Mouse (Mus musculus): ENCODE measurements around the gene Nfkb1. TPM values are rescaled to one million over a fixed set of nuclear protein-coding genes. Genes with fewer than 3 reads are reported as not detected.
A peak's percentile ranks its signal among the peaks of the same experiment; 100 is the strongest.

Gene Nfkb1
- polyA plus RNA-seq, 1 experiment from 2014 or later = 18.9 TPM

GRCm38 (mm10) chr3:135713016-135713950, 21.9 kb upstream of the Nfkb1 start:
- no peaks in the 10 kb centered on the region for H3K27me3 ChIP-seq (ENCODE audit: control insufficient read depth, insufficient read depth, low read length)

DNA sequence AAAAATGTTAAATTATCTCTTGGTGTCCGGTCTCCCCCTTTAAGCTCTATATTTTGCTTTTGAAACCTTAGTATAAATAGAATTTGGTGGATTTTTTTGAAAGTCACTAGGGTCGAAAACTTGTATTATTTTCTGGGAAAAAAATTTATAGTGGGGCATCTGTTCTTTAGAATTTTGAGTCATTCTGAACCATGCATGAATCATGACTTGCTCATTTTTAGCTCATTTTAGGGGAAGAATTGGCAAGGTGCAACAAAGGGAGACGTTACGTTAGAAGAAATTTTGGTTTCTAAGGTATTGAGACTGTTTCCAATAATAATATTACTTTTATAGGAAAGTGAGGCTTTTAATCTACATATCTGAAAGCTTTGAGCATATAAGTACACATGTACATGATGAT, 20.3 kb upstream of the Nfkb1 start:
- H3K27ac ChIP-seq (replicated peaks; ENCODE audit: low read depth, low read length) = no peak overlapping the region
- 88% methylated on average over 4 of the region's 4 CpGs for WGBS
- H3K4me2 ChIP-seq (ENCODE audit: low read depth, low read length) = no peak overlapping the region
- no peak overlapping the region for H3K4me3 ChIP-seq (ENCODE audit: low read depth, low read length)
- H3K27me3 ChIP-seq (ENCODE audit: control insufficient read depth, insufficient read depth, low read length) = no peaks in the 10 kb centered on the region
- no peaks in the 10 kb centered on the region for H3K36me3 ChIP-seq (replicated peaks; ENCODE audit: control insufficient read depth, insufficient read depth, low read depth, low read length)
- no peaks in the 10 kb centered on the region for H3K4me1 ChIP-seq (ENCODE audit: control insufficient read depth, insufficient read depth, low read length)
- no peaks in the 10 kb centered on the region for H3K9me3 ChIP-seq (replicated peaks; ENCODE audit: control insufficient read depth, low read length)
- ATAC-seq (replicated peaks; ENCODE audit: insufficient number of reproducible peaks, low FRiP score, low TSS enrichment, low read depth) = no peak
- no peak overlapping the region for H3K9ac ChIP-seq (replicated peaks; ENCODE audit: low read length)
- no peak for DNase-seq (ENCODE audit: low spot score)

More at GRCm38 (mm10) chr3:135713016-135713950, 21.9 kb upstream of the Nfkb1 start:
- Histone ChIP-seq H3K4me2 (ENCODE audit: low read depth, low read length) (no peak overlapping the region), H3K9me3 (replicated peaks; ENCODE audit: control insufficient read depth, low read length) (no peaks in the 10 kb centered on the region), H3K4me1 (ENCODE audit: control insufficient read depth, insufficient read depth, low read length) (no peaks in the 10 kb centered on the region), H3K36me3 (replicated peaks; ENCODE audit: control insufficient read depth, insufficient read depth, low read depth, low read length) (no peaks in the 10 kb centered on the region), H3K4me3 (ENCODE audit: low read depth, low read length) (no peak overlapping the region), H3K27ac (replicated peaks; ENCODE audit: low read depth, low read length) (no peak overlapping the region), H3K9ac (replicated peaks; ENCODE audit: low read length) (no peak overlapping the region)
- ATAC-seq (replicated peaks; ENCODE audit: insufficient number of reproducible peaks, low FRiP score, low TSS enrichment, low read depth) (no peak), DNase-seq (ENCODE audit: low spot score) (peak; percentile 72)
- WGBS = 49% methylated on average over 3 of the region's 4 CpGs

GRCm38 (mm10) chr3:135711040-135711570, 19.8 kb upstream of the Nfkb1 start:
- H3K27me3 ChIP-seq (ENCODE audit: control insufficient read depth, insufficient read depth, low read length) = no peaks in the 10 kb centered on the region
- 87% methylated on average over 9 of the region's 9 CpGs for WGBS
- DNase-seq (ENCODE audit: low spot score) (no peak), ATAC-seq (replicated peaks; ENCODE audit: insufficient number of reproducible peaks, low FRiP score, low TSS enrichment, low read depth) (no peak)
- H3K4me2 ChIP-seq (ENCODE audit: low read depth, low read length) = no peak overlapping the region
- H3K27ac ChIP-seq (replicated peaks; ENCODE audit: low read depth, low read length) = no peak overlapping the region
- no peak overlapping the region for H3K9ac ChIP-seq (replicated peaks; ENCODE audit: low read length)
- no peak overlapping the region for H3K4me3 ChIP-seq (ENCODE audit: low read depth, low read length)
- H3K9me3 ChIP-seq (replicated peaks; ENCODE audit: control insufficient read depth, low read length) = no peaks in the 10 kb centered on the region
- no peaks in the 10 kb centered on the region for H3K36me3 ChIP-seq (replicated peaks; ENCODE audit: control insufficient read depth, insufficient read depth, low read depth, low read length)
- no peaks in the 10 kb centered on the region for H3K4me1 ChIP-seq (ENCODE audit: control insufficient read depth, insufficient read depth, low read length)

GRCm38 (mm10) chr3:135703307-135703706, 12.0 kb upstream of the Nfkb1 start:
- no peak for DNase-seq (ENCODE audit: low spot score)

DNA sequence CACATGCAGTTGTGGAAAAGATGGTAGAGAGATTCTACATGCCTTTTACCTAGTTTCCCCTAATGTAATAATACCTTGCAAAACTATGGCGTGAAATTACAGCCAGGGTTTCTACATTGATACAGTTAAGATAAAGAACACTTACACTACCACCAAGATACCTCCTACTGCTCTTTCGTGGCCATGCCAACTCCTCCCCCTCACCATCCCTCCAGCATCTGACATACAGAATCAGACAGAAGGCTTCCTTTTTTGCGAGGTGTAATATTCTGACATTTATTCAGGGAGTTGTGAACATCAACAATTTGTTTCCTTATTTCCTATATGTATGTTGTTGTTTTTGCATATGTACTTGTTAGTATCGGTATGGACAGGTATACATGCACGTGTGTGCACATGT, 11.3 kb upstream of the Nfkb1 start:
- no peak overlapping the region for H3K4me3 ChIP-seq (ENCODE audit: low read depth, low read length)
- no peaks in the 10 kb centered on the region for H3K36me3 ChIP-seq (replicated peaks; ENCODE audit: control insufficient read depth, insufficient read depth, low read depth, low read length)
- DNase-seq (ENCODE audit: low spot score) (no peak), ATAC-seq (replicated peaks; ENCODE audit: insufficient number of reproducible peaks, low FRiP score, low TSS enrichment, low read depth) (no peak)
- H3K27ac ChIP-seq (replicated peaks; ENCODE audit: low read depth, low read length) = no peak overlapping the region
- no peak overlapping the region for H3K9ac ChIP-seq (replicated peaks; ENCODE audit: low read length)
- 92% methylated on average over 5 of the region's 5 CpGs for WGBS
- no peak overlapping the region for H3K4me2 ChIP-seq (ENCODE audit: low read depth, low read length)
- no peaks in the 10 kb centered on the region for H3K4me1 ChIP-seq (ENCODE audit: control insufficient read depth, insufficient read depth, low read length)
- H3K27me3 ChIP-seq (ENCODE audit: control insufficient read depth, insufficient read depth, low read length) = no peaks in the 10 kb centered on the region
- no peaks in the 10 kb centered on the region for H3K9me3 ChIP-seq (replicated peaks; ENCODE audit: control insufficient read depth, low read length)

More at GRCm38 (mm10) chr3:135703307-135703706, 12.0 kb upstream of the Nfkb1 start:
- no peak overlapping the region for H3K4me3 ChIP-seq (ENCODE audit: low read depth, low read length)
- H3K9me3 ChIP-seq (replicated peaks; ENCODE audit: control insufficient read depth, low read length) = no peaks in the 10 kb centered on the region
- H3K36me3 ChIP-seq (replicated peaks; ENCODE audit: control insufficient read depth, insufficient read depth, low read depth, low read length) = no peaks in the 10 kb centered on the region
- ATAC-seq (replicated peaks; ENCODE audit: insufficient number of reproducible peaks, low FRiP score, low TSS enrichment, low read depth) = no peak
- H3K4me1 ChIP-seq (ENCODE audit: control insufficient read depth, insufficient read depth, low read length) = no peaks in the 10 kb centered on the region
- no peak overlapping the region for H3K4me2 ChIP-seq (ENCODE audit: low read depth, low read length)
- no peak overlapping the region for H3K9ac ChIP-seq (replicated peaks; ENCODE audit: low read length)
- 71% methylated on average over 2 of the region's 2 CpGs for WGBS
- no peaks in the 10 kb centered on the region for H3K27me3 ChIP-seq (ENCODE audit: control insufficient read depth, insufficient read depth, low read length)
- H3K27ac ChIP-seq (replicated peaks; ENCODE audit: low read depth, low read length) = no peak overlapping the region

- 57% methylated on average over 10 of the region's 10 CpGs for WGBS
- no peak overlapping the region for H3K4me2 ChIP-seq (ENCODE audit: low read depth, low read length)
- no peak for DNase-seq (ENCODE audit: low spot score)
- no peak for ATAC-seq (replicated peaks; ENCODE audit: insufficient number of reproducible peaks, low FRiP score, low TSS enrichment, low read depth)
- no peaks in the 10 kb centered on the region for H3K9me3 ChIP-seq (replicated peaks; ENCODE audit: control insufficient read depth, low read length)
- H3K9ac ChIP-seq (replicated peaks; ENCODE audit: low read length) = no peak overlapping the region
- no peaks in the 10 kb centered on the region for H3K4me1 ChIP-seq (ENCODE audit: control insufficient read depth, insufficient read depth, low read length)
- H3K4me3 ChIP-seq (ENCODE audit: low read depth, low read length) = no peak overlapping the region
- H3K36me3 ChIP-seq (replicated peaks; ENCODE audit: control insufficient read depth, insufficient read depth, low read depth, low read length) = no peaks in the 10 kb centered on the region
- H3K27me3 ChIP-seq (ENCODE audit: control insufficient read depth, insufficient read depth, low read length) = no peaks in the 10 kb centered on the region
- H3K27ac ChIP-seq (replicated peaks; ENCODE audit: low read depth, low read length) = no peak overlapping the region
These were observed 8.3 kb upstream of the Nfkb1 start for GRCm38 (mm10) chr3:135699523-135700264.

GRCm38 (mm10) chr3:135698466-135698975, 7.2 kb upstream of the Nfkb1 start:
- Histone ChIP-seq H3K9ac (replicated peaks; ENCODE audit: low read length) (no peak overlapping the region), H3K27me3 (ENCODE audit: control insufficient read depth, insufficient read depth, low read length) (no peaks in the 10 kb centered on the region), H3K4me2 (ENCODE audit: low read depth, low read length) (no peak overlapping the region), H3K27ac (replicated peaks; ENCODE audit: low read depth, low read length) (no peak overlapping the region), H3K36me3 (replicated peaks; ENCODE audit: control insufficient read depth, insufficient read depth, low read depth, low read length) (no peaks in the 10 kb centered on the region), H3K4me3 (ENCODE audit: low read depth, low read length) (no peak overlapping the region), H3K4me1 (ENCODE audit: control insufficient read depth, insufficient read depth, low read length) (no peaks in the 10 kb centered on the region), H3K9me3 (replicated peaks; ENCODE audit: control insufficient read depth, low read length) (no peaks in the 10 kb centered on the region)
- no peak for ATAC-seq (replicated peaks; ENCODE audit: insufficient number of reproducible peaks, low FRiP score, low TSS enrichment, low read depth)
- WGBS = 62% methylated on average over 12 of the region's 12 CpGs
- DNase-seq (ENCODE audit: low spot score) = no peak

All from embryonic facial prominence, embryonic 11.5 days (tissue).